Mouse (Mus musculus) embryonic facial prominence, embryonic 15.5 days (tissue): Measurements from ENCODE around the gene 4930562C15Rik. TPM values are rescaled to one million over a fixed set of nuclear protein-coding genes. Genes with fewer than 3 reads are reported as not detected.

Source experiments
- polyA plus RNA-seq: library from polyadenylated mRNA; unstranded; fragments of >200 nt; fragmentation: Nextera tagmentation; extraction: Ambion mirVana; gene quantifications from 2 replicates; pipeline ENCODE4 v1.2.1, GENCODE M21; 2015

4930562C15Rik gene
- polyA plus RNA-seq, 1 experiment from 2014 or later: 0.63 TPM

Other genes with a start within 250 kb of the 4930562C15Rik start
- gene Glis2, start 240.7 kb upstream of the 4930562C15Rik start, polyA plus RNA-seq: 33.2 and 33.4 TPM in 2 replicates
- gene Pam16, start 210.4 kb upstream of the 4930562C15Rik start, polyA plus RNA-seq: 83.4 and 107 TPM in 2 replicates
- gene Vasn, start 195.5 kb upstream of the 4930562C15Rik start, polyA plus RNA-seq: 33.7 and 36.8 TPM in 2 replicates
- 61.2 and 62.6 TPM in 2 replicates for gene Dnaja3, start 195.4 kb upstream of the 4930562C15Rik start, polyA plus RNA-seq
- 17.2 and 21.4 TPM in 2 replicates for gene Coro7, start 155.6 kb upstream of the 4930562C15Rik start, polyA plus RNA-seq
- gene Nmral1, start 116.1 kb upstream of the 4930562C15Rik start, polyA plus RNA-seq: 51.3 and 52.5 TPM in 2 replicates
- 100 and 101 TPM in 2 replicates for gene Hmox2, start 109.1 kb upstream of the 4930562C15Rik start, polyA plus RNA-seq
- 90.6 and 96.6 TPM in 2 replicates for gene Cdip1, start 45.1 kb upstream of the 4930562C15Rik start, polyA plus RNA-seq
- 43.8 and 51.3 TPM in 2 replicates for gene Ubald1, start 44.9 kb downstream of the 4930562C15Rik start, polyA plus RNA-seq
- gene Mgrn1, start 50.8 kb downstream of the 4930562C15Rik start, polyA plus RNA-seq: 84.1 and 87.0 TPM in 2 replicates
- gene Nudt16l1, start 103.3 kb downstream of the 4930562C15Rik start, polyA plus RNA-seq: 156 and 161 TPM in 2 replicates
- gene Anks3, start 128.8 kb downstream of the 4930562C15Rik start, polyA plus RNA-seq: 64.7 and 72.8 TPM in 2 replicates
- not detected in 2 replicates for gene Sept12, start 162.4 kb downstream of the 4930562C15Rik start, polyA plus RNA-seq
- 14.2 and 17.9 TPM in 2 replicates for gene Smim22, start 171.9 kb downstream of the 4930562C15Rik start, polyA plus RNA-seq
- gene Rogdi, start 178.1 kb downstream of the 4930562C15Rik start, polyA plus RNA-seq: 63.5 and 69.8 TPM in 2 replicates
- gene Glyr1, start 214.4 kb downstream of the 4930562C15Rik start, polyA plus RNA-seq: 130 and 136 TPM in 2 replicates
- 20.4 and 23.6 TPM in 2 replicates for gene Ubn1, start 214.6 kb downstream of the 4930562C15Rik start, polyA plus RNA-seq